Mouse (Mus musculus): ENCODE data around the gene Fbxw28.
"Not testable (repeated sequence)": the region's sequence is repeated elsewhere in the genome, so short reads cannot be mapped to it uniquely, and the experiment has no call there.

Gene Fbxw28

DNA sequence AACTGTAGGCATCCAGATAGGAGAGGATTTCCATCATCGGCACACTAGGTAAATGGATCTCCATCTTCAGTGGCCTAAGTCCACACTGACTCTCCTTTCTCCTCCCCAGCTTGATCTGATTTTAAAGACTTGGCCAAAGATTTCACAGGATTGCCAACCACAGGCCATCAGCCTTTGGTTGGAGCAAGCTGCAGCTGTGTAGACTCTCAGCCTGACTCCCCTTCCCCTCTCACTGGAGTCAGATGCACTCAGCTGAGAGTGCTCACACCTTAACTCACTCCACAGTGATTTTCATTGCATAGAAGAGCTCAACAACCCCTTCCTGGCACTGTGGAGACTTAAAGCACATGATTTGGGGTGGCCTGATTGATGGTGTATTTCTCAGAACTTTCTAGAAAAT, at the start of gene Fbxw28:
Gene Fbxw28, minus strand, starts transcription at position 101 of the 400 bp plus-strand sequence.
- not testable (repeated sequence) for DNase-seq

DNA sequence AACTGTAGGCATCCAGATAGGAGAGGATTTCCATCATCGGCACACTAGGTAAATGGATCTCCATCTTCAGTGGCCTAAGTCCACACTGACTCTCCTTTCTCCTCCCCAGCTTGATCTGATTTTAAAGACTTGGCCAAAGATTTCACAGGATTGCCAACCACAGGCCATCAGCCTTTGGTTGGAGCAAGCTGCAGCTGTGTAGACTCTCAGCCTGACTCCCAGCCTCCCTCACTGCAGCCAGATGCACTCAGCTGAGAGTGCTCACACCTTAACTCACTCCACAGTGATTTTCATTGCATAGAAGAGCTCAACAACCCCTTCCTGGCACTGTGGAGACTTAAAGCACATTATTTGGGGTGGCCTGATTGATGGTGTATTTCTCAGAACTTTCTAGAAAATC, 51.9 kb downstream of the Fbxw28 start, which contains the start of gene Fbxw14:
Gene Fbxw14, minus strand, starts transcription at position 101 of the 400 bp plus-strand sequence.
- not testable (repeated sequence) for DNase-seq
